Mouse (Mus musculus): ENCODE measurements at regions not wholly inside any gene's neighbourhood (a gene's known extent, or its start where the extent isn't known, plus 50 kb on each side); places are given as distances from the start of the nearest gene placed in this dataset.

- TF ChIP-seq CTCF (IDR thresholded peaks at IDR 0.05; ENCODE audit: low read depth, low read length) (no peak), POLR2A (IDR thresholded peaks at IDR 0.05; ENCODE audit: borderline replicate concordance, low read depth, low read length) (no peak)
Observed at GRCm38 (mm10) chr9:61293223-61293985, 78.8 kb upstream of the Tle3 start.

Data from bone marrow macrophage, adult 2 months (primary cell).